Mouse (Mus musculus) liver, embryonic 14.5 days (tissue): ENCODE results near the gene Anks1b.

Source experiments
- CTCF ChIP-seq: IDR thresholded peaks from 2 replicates; pipeline ENCODE4 v1.5.1; 2016; ENCODE audit warnings: antibody characterized with exemption, low read depth, control low read depth
- EP300 ChIP-seq: IDR thresholded peaks from 2 replicates; pipeline ENCODE4 v1.6.1; 2016; ENCODE audit warnings: antibody characterized with exemption, low read depth

DNA sequence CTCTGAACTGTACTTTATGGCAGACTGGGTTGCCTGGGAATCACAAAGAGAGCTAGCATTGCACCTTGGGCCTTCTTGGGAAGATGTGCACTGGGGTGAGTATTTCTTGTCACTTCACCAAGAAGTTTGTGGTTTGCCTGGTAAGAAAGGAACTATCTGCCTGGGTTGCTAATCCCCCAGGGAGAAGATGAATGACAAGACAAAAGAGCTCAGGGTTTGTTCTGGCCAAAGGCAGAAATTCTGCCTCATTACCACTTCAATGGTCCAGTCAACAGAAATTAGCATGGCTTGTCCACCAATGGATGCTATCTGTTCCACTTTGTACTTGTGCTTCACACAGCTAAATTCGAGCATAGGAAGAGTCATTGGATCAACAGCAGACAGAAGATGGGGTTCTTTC lies 658.5 kb downstream of the Anks1b start:
- no peak for TF ChIP-seq CTCF
- no peak for TF ChIP-seq EP300
